Mouse (Mus musculus): ENCODE results near the gene Eif2b4. TPM values are rescaled to one million over a fixed set of nuclear protein-coding genes. Genes with fewer than 3 reads are reported as not detected.
"Not testable (repeated sequence)": the region's sequence is repeated elsewhere in the genome, so short reads cannot be mapped to it uniquely, and the experiment has no call there.

The Eif2b4 gene
- 10 to 100 TPM; 37.6 to 41.9 TPM for polyA plus RNA-seq (2017; shearing (Covaris generic))

DNA sequence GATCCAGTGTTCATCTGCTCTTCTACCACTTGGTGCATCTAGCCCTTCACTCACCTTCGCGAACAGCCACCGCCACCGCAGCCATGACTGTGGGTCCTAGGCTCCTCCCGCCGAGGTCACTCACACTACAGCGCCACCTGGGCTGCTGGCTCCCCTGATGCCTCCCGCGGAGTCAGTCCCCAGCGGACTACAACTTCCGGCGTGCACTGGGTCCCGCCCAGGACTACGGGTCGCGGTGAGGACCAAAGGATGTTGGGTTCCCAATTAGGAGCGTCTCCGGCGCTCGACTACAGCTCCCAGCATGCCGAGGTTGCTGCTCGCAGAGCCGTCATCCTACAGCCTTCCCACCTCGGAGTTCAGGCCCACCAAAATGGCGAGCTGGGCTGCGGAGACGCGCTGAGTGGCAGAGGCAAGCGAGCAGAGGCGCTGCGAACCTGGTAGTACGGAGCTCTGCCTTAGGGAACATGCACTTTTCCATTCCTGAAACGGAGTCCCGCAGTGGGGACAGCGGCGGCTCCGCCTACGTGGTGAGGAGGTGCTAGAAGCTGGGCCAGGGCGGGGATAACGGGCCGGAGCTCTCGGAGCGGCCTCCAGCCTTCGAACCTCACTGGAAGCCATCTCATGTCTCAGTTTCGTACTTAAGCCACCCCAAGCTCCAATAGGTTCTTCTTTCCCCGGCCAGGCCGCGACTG is at the start of gene Eif2b4, which contains the start of gene Snx17:
Gene Eif2b4, minus strand, starts transcription at position 492 of the 692 bp plus-strand sequence.
Gene Snx17, plus strand, starts transcription at position 289 of the 692 bp plus-strand sequence.
- ATAC-seq, result peak; percentile 89

DNA sequence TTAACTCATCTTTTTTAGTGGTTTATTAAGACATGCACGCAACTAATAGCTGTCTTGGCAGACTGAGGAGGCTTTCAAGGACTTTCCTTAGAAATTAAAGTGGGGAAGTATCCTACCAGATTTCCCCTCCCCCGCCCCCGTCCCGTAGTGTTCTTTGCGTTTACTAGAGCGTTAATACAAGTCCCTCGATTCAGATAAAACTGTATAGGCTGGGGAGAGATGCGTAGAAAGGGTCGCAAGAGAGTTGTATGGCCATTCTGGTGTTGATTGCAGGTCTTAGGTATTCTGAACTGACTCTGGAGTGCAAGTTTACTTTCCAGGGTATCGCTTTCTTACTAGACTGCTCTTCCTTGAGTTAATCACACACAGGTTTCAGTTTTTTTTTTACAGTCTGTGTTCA is 49.0 kb upstream of the Eif2b4 start:
- no peak for ATAC-seq

- ATAC-seq, result peak; percentile 31
Observed at GRCm38 (mm10) chr5:31241522-31242034, 48.3 kb upstream of the Eif2b4 start.

DNA sequence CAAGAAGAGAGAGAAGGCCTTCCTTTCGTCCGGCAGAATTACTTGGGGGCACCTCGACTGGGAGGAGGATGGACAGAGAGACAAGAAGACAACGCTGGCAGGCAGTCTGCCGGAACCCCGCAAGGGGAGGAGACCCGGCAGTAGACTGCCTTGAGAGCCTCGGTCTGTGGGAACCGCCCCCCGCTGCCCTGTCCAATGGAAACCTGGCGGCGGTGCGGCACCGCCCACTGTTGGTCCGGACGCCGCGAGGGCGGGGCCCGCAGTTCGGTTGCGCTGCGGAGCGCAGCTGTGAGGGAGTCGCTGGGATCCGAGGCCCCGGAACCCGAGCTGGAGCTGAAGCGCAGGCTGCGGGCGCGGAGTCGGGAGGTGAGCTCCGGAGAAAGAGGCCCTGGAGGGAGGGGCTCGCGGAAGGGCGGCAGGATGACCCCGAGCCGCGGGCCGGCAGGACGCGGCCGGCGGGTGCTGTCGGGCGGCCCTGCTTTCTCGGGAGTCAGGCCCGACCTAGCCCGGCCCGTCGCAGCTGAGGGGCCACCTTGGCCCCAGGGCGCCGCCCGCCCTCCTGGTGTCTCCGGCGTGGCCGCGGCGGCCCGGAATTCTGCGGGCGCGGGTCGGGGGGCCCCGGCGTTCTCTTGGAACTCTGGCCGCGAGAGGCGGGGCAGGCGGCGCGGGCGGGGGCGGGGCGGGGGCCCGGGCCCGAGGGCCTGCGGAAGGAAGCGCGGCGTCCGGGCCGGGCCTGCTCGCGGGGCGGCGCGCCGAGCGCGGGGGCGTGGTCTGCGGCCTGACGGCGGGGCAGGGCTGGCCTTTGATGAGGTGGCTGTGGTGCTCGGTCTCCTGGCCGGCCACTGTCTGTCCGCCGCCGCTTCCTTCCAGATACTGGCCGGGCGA is 47.6 kb upstream of the Eif2b4 start, which contains the start of the genes Nrbp1 and Gm9970:
Gene Nrbp1, plus strand, starts transcription at position 228 of the 885 bp plus-strand sequence.
Gene Gm9970, minus strand, starts transcription at position 596 of the 885 bp plus-strand sequence.
- ATAC-seq, result peak; percentile 94

- no peak for ATAC-seq
Observed at GRCm38 (mm10) chr5:31226641-31227040, 33.4 kb upstream of the Eif2b4 start.

DNA sequence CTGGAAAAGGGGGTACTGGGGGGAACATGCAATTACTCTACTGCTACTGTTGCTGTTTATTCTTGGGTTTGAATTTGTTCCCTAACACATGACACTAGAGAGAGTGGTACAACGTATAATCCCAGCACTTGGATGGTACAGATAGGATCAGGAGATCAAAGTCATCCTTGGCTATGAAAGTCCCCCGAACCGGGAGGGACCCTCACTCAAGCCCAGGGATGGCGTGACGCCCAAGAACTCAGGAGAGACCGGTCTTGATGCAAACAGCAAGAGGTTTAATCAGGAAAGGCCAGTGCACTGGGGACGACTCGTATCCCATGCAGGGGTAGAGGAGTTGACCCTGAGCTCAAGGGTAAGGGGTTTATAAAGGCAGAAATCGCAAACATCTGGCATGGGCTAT is 29.5 kb upstream of the Eif2b4 start:
- no peak for ATAC-seq

GRCm38 (mm10) chr5:31221304-31221945 is 28.2 kb upstream of the Eif2b4 start:
- no peak for ATAC-seq

GRCm38 (mm10) chr5:31220448-31221303 is 27.4 kb upstream of the Eif2b4 start, which contains the start of gene Ppm1g:
TSS of gene Ppm1g (minus strand) at chr5:31220687.
- peak; percentile 88 for ATAC-seq

DNA sequence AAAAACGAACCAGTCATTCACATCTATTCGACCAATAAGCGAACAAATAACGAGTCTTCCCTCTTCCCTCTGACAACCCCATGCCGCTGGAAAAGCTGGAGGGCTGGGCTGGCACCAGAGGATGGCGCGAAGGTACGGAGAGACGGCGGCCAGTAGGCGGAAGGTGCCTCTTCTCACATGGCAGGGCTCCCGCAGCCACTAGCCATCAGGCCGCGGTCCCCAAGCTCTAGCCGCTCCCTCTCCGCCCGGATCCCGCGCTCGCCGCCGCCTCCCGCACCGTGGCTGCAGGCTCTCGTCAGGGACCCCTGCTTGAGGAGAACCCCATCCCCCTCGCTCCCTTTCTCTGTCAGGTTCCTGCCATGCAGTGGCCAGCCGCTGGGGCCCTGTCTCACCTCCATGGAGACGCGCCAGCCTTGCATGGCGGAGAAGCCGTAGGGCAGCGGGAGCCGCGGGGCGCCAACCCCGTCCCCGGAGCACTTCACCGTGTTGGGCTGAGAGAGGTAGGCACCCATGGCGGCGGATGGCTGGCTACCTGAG is 26.7 kb upstream of the Eif2b4 start:
- ATAC-seq, result peak; percentile 12

DNA sequence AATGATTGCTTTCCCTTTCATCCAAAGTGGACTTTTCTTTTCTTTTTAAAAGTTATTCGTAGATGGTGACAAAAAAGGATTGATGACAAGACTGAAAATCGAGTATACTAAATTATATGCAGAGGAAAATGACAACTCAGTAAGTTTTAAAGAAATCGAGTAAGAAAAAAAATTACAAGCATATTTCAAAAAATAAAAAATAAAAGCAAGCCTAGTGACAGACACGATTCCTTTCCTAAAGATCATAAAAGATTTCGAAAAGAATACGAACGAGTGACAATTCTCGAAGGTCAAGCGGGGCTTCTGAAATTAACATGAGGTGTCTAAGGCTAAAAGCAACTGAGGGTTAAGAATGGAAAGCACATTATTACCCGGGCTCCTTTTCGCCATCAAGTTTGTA is 26.2 kb upstream of the Eif2b4 start:
- no peak for ATAC-seq

GRCm38 (mm10) chr5:31219070-31219469 is 25.8 kb upstream of the Eif2b4 start:
- no peak for ATAC-seq

DNA sequence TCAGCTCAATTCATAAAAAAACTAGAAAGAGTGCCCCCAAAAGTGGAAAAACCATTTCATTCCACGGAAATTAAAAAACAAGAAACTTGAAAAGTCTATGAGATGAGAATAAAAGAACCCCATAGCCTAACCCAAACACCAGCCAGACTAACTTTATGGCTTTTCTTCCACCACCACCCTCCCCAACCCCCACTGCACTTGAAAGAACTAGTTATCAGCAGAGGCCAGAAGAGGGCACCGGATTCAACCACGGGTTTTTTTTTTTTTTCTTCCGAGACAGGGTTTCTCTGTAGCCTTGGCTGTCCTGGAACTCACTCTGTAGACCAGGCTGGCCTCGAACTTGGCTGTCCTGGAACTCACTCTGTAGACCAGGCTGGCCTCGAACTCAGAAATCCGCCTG is 25.1 kb upstream of the Eif2b4 start:
- ATAC-seq, result no peak

GRCm38 (mm10) chr5:31216554-31216953 is 23.3 kb upstream of the Eif2b4 start:
- ATAC-seq, result not testable (repeated sequence)

DNA sequence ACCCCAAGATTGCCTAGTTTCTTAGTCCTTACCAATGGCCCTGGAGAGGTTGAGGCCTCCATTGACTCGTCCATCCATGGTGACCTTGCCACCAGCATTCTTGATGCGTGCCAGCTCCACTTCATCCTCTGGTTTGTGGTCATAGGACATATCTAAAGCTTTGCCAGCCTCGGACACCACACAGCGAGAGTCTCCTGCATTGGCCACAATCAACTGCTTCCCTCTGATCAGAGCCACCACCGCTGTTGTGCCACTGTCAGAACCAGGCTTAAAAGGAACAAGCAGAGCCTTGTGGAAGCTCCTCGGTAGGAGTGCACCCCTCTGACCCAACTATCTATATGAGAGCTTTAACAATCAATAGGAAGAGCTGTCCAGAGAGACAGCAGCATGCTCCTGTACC is 11.2 kb upstream of the Eif2b4 start:
- no peak for ATAC-seq

DNA sequence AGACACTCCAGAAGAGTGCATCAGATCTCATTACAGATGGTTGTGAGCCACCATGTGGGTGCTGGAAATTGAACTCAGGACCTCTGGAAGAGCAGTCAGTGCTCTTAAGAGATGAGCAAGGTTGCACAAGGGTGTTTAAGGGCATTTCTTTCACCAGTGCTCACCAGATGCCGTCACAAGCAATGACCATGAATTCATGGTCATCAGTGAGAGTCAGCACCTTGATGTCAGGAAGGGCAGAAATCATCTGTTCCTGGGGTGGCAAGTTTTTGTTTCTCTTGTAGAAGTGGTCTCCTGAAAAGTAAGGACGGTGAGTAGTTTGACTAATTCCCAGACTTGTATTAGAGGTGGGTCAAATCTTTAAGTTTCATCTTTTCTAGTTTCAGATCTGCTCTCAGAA is 10.6 kb upstream of the Eif2b4 start:
- no peak for ATAC-seq

- no peak for ATAC-seq
Observed at GRCm38 (mm10) chr5:31202933-31203332, 9.7 kb upstream of the Eif2b4 start.

DNA sequence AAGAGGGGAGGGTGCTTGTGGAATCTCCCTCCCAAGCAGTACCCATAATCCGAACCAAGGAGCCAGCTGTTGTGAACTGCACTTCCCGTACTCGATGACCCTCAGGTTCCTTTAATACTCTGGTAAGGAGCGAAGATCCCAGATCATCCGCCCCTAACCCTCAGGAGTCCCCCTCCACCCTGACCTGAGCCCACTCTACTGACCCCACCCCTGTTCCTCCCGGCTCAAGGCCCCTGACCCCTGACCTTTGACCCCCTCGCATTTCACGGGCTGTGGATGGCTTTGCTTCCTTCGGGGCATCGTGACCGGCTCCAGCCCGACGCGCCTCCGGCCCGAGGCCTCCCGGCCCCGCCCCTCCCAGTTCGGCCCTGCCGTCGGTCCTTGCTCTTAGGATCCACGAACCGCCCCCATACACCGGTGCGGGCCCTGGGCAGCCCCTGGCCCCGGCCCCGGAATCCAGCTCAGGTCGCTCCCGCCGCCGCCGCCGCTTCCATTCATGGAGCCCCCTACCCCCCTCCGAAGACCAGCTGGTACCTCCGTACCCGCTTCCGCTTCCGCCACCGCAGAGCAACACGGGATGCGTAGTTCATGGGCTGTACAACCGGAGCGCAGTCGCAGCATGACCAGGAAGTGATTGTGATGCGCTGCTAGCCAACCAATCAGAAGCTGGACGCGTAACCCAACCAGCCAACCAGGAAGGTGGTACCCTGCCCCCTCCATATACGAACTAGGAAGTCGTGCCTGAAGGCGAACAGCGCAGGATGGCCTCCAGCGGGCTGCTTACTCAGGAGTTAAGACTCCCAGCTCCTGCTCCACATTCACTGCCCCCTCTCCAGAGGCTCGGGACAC is 8.7 kb upstream of the Eif2b4 start, which contains the start of gene Zfp513:
Gene Zfp513, minus strand, starts transcription at position 562 of the 849 bp plus-strand sequence.
- peak; percentile 99 for ATAC-seq

DNA sequence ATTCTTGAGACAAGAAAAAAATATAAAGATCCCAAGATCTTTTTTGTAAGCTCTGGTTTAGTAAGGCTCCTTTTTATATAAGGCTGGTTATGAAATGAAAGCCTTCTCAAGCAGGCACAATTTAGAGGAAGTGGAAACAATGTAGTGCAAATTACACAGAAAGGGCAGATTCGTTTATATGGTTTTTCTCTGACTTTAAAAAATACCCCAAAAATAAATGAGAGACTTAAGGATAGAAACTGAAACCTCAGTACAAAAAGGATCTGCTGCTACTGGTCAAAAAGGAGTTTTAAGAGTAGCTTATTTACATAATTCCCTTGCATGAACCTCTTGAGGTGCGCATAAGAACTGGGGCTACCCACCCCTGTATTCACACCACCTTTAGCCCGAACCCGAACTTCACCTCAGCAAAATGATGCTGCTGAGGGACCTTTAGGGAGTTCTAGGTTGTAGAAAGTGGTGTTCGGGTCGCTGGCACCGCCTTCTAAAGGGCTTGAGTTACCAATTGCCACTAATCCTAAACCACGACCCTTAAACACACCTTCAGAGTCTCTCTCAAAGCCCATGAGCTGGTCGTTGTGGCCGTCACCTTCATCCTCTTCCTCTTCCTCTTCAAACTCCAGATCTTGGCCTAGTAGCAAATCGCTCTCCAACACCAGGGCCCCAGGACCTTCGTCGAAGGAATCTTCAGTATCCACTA is 8.0 kb upstream of the Eif2b4 start:
- ATAC-seq, result no peak

- ATAC-seq, result no peak
Observed at GRCm38 (mm10) chr5:31200327-31200768, 7.1 kb upstream of the Eif2b4 start.

DNA sequence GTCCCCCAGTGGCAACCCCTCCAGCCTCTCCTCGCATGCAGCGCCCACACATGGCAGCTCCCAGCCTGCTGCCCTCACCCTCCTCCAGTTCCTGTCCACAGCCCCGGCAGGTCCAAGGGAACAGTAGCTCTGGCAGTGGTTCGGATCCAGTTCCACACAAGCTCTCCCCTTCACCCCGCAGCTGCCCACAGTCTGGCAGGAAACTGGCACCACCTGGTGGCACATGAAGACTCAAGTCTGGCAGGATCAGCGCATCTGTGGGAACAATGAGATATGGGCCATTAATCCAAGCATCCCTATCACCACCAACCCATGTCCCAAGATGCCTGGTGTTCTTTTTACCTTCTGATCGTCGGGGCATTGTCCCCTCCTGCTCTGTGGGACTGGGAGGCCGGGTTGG is 6.7 kb upstream of the Eif2b4 start:
- no peak for ATAC-seq

Data from activated CD4-positive, CD25-positive, alpha-beta regulatory T cell, adult 4 months (primary cell).